Mouse (Mus musculus) small intestine, adult 2 months (tissue): Measurements from ENCODE around the gene Treml1.

Experiments used
- CTCF ChIP-seq: fragments of 200-500 bp; IDR thresholded peaks from 2 replicates; pipeline ENCODE4 v1.5.1; 2012; ENCODE audit warnings: low read depth, mild to moderate bottlenecking, control low read depth, inconsistent platforms, low read length, moderate library complexity, mixed read lengths; ENCODE audit not compliant: insufficient replicate concordance, insufficient read length; ENCODE audit errors: extremely low read depth
- POLR2A ChIP-seq: fragments of 200-500 bp; IDR thresholded peaks from 2 replicates; pipeline ENCODE4 v1.6.1; 2012; ENCODE audit warnings: low read depth, mild to moderate bottlenecking, control low read depth, inconsistent platforms, low read length, moderate library complexity

DNA sequence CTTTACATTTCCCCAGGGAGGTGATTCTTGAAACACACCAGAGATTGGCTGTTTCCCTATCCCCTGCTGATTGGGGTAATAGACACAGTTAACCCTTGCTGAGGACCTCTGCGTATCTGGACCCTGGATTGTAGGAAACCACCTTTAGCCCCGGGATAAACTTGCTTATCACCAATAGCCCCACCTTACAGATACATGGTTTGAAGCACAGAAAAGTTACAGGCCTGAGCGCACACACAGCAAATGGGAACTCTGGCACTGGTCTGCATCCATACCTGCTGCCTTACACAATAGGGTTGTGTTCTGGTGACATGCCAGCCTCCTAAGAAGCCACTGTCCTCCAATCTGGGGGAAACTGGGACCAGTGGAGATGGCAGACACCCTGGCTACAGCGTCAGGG, 13.9 kb upstream of the Treml1 start:
- no peak for TF ChIP-seq CTCF
- no peak for TF ChIP-seq POLR2A
